Mouse (Mus musculus) lung, embryonic 16.5 days (tissue): ENCODE measurements around the gene Prss33. TPM values are rescaled to one million over a fixed set of nuclear protein-coding genes. Genes with fewer than 3 reads are reported as not detected.
"Not testable (repeated sequence)": the region's sequence is repeated elsewhere in the genome, so short reads cannot be mapped to it uniquely, and the experiment has no call there.

Experiments used
- ATAC-seq: fragments of 200-750 bp; cut with Nextera tagmentation; 2 replicates; pipeline ENCODE4 v1.8.0; 2017; ENCODE audit warnings: low read depth, mild to moderate bottlenecking, moderate library complexity
- H3K27ac ChIP-seq: fragments of 300-500 bp; sonication (generic); 2 replicates; pipeline ENCODE4 v1.5.1; 2014; ENCODE audit warnings: mild to moderate bottlenecking, control low read depth, low read length
- H3K27me3 ChIP-seq: fragments of 300-500 bp; sonication (generic); 2 replicates; pipeline ENCODE4 v1.6.1; 2014; ENCODE audit warnings: low read depth, low read length, mixed read lengths; ENCODE audit not compliant: control insufficient read depth, insufficient read depth
- H3K36me3 ChIP-seq: fragments of 300-500 bp; sonication (generic); 2 replicates; pipeline ENCODE4 v1.6.1; 2014; ENCODE audit warnings: low read length; ENCODE audit not compliant: control insufficient read depth, insufficient read depth
- H3K4me1 ChIP-seq: fragments of 300-500 bp; sonication (generic); replicated peaks from 2 replicates; pipeline ENCODE4 v1.6.1; 2014; ENCODE audit warnings: low read length, mixed read lengths; ENCODE audit not compliant: control insufficient read depth, insufficient read depth
- H3K4me2 ChIP-seq: fragments of 300-500 bp; sonication (generic); 2 replicates; pipeline ENCODE4 v1.6.1; 2014; ENCODE audit warnings: low read depth, low read length, control low read depth
- H3K4me3 ChIP-seq: fragments of 300-500 bp; sonication (generic); 2 replicates; pipeline ENCODE4 v1.5.1; 2014; ENCODE audit warnings: mild to moderate bottlenecking, low read length, control low read depth
- H3K9ac ChIP-seq: fragments of 300-500 bp; sonication (generic); 2 replicates; pipeline ENCODE4 v1.6.1; 2014; ENCODE audit warnings: low read length, control low read depth
- H3K9me3 ChIP-seq: fragments of 300-500 bp; sonication (generic); 2 replicates; pipeline ENCODE4 v1.6.1; 2016; ENCODE audit warnings: low read length; ENCODE audit not compliant: control insufficient read depth
- WGBS: fragments of 180-500 bp; shearing (Covaris S2); extraction: QIAGEN DNeasy Blood & Tissue Kit; methylation state at CpG from one replicate; pipeline ENCODE4 v1.1.7; 2014; 5-methylcytosine and 5-hydroxymethylcytosine counted together
- polyA plus RNA-seq: library from polyadenylated mRNA; unstranded; fragments of >200 nt; fragmentation: Nextera tagmentation; extraction: Ambion mirVana; gene quantifications from 2 replicates; pipeline ENCODE4 v1.2.1, GENCODE M21; 2015

The Prss33 gene
- not detected in 2 replicates for polyA plus RNA-seq

- Histone ChIP-seq H3K27ac (no peak within 1 kb of the TSS), H3K9me3 (no peaks in the 10 kb centered on the region), H3K4me2 (no peak within 1 kb of the TSS), H3K4me1 (no peaks in the 10 kb centered on the region), H3K36me3 (no peaks in the 10 kb centered on the region), H3K9ac (no peak within 1 kb of the TSS), H3K27me3 (peaks cover 8% of the 10 kb centered on the region; the same call in 1 of the 2 replicates), H3K4me3 (no peak within 1 kb of the TSS)
- no peak for ATAC-seq
- WGBS, result 66% methylated on average over 8 of the region's 8 CpGs
These were observed at the start of gene Prss33 for GRCm38 (mm10) chr17:23836006-23836575. Prss33 (minus strand) TSS chr17:23836056.

GRCm38 (mm10) chr17:23880576-23880975, 44.7 kb upstream of the Prss33 start, which contains the start of the genes Dcpp1 and Dcpp2:
Dcpp1 (plus strand) TSS chr17:23880876.
Dcpp2 (plus strand) TSS chr17:23880880.
- H3K9ac ChIP-seq, H3K36me3 ChIP-seq, H3K4me2 ChIP-seq, H3K27ac ChIP-seq, H3K27me3 ChIP-seq, H3K9me3 ChIP-seq, ATAC-seq, H3K4me1 ChIP-seq, H3K4me3 ChIP-seq: not testable (repeated sequence)
- WGBS, result 32% methylated on average over 4 of the region's 4 CpGs

DNA sequence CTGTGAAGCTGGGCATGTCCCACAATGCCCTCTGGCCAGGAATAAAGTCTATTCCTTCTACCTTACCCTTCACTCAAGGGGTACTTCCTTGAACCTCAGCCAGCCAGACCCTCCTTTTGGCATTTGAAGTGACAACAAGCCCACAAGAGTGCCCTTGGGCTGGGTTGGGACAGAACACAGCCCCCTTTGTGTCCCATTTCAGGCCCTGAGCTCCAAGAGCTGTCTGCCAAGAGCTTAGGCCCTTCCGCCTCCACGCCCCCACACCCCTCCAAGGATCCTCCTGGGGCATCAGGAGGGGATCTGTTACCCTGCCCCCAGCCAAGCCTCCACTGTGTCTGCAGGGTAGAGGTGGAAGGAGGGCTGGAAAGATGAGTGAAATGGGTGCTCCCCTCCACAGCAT, 41.3 kb upstream of the Prss33 start:
- Histone ChIP-seq H3K27me3 (no peaks in the 10 kb centered on the region), H3K4me1 (no peaks in the 10 kb centered on the region; the same call in 1 of the 2 replicates), H3K27ac (no peak overlapping the region), H3K9ac (no peak overlapping the region), H3K9me3 (no peaks in the 10 kb centered on the region), H3K4me3 (no peak overlapping the region), H3K36me3 (no peaks in the 10 kb centered on the region), H3K4me2 (no peak overlapping the region)
- WGBS, result 64% methylated on average over 2 of the region's 2 CpGs
- no peak for ATAC-seq

DNA sequence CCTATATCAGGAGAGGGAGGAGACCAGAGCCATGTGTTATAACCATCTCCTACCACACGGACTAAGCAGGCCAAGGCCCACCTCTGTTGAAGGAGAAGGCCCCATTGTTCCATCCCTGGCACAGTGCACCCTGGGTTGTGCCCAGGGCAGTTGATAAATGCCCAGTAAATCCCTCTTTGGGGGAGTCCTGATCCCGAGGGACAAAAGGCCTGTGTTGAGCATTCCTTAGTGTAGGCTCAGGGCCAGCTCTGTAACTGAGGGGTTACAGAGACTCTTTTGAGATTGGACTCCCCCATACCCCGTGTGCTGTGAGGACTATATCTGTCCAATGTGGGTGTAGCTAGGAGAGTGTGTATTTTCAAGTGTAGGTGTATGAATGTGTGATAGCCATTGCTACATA, 40.9 kb upstream of the Prss33 start:
- H3K36me3 ChIP-seq, result no peaks in the 10 kb centered on the region
- H3K27me3 ChIP-seq, result no peaks in the 10 kb centered on the region
- H3K9me3 ChIP-seq, result no peaks in the 10 kb centered on the region
- no peak overlapping the region for H3K9ac ChIP-seq
- no peak overlapping the region for H3K4me2 ChIP-seq
- H3K27ac ChIP-seq, result no peak overlapping the region
- H3K4me3 ChIP-seq, result no peak overlapping the region
- no peak for ATAC-seq
- no peaks in the 10 kb centered on the region; the same call in 1 of the 2 replicates for H3K4me1 ChIP-seq
- 39% methylated on average over 3 of the region's 3 CpGs for WGBS

DNA sequence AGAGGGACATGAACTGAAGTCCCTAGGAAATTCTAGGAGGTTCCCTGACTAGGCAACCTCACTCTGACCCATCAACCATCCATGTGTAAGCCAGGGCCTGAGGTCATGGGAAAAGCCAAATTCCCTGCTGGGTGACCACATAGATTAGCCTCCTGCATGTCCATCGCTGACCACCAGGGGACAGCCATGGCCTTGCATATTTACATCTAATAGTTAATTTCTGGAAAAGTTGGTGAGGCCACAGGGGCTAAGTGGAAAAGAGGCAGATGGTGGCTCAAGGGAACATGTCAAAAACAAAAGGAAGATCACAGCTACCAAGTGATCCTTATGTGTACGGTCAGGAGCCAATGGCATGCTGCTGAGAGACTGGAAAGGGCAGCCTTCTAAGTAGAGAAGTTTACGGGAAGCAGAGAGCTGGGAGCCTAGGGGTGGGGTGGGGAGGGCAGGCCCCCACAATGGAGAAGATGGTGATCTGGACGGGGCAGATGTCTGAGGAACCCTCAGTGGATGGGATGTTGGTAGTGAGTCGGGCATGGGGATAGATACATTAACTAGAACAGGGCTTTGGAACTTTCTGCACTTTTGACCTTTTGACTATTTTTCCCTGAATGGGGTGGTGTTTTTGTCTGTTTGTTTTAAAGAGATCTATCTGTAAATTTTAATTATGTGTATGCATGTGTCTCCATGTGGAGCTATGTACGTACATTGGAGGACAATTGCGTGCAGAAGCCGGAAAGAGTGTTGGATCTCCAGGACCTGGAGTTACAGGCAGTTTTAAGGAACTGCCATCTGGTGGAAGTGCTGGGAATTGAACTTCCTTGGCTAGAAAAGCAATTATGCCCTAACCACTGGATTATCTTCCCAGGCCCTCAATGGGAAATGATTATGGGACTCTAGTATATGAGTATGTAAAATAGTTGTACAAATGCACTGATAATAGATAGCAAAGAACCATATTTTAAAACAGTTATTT, 38.3 kb upstream of the Prss33 start:
- Histone ChIP-seq H3K4me3 (no peak overlapping the region), H3K4me2 (no peak overlapping the region), H3K36me3 (no peaks in the 10 kb centered on the region), H3K4me1 (no peaks in the 10 kb centered on the region; the same call in 1 of the 2 replicates), H3K27me3 (no peaks in the 10 kb centered on the region), H3K9me3 (no peaks in the 10 kb centered on the region), H3K9ac (no peak overlapping the region), H3K27ac (no peak overlapping the region)
- ATAC-seq, result peak; percentile 73
- WGBS, result 30% methylated on average over 8 of the region's 8 CpGs

DNA sequence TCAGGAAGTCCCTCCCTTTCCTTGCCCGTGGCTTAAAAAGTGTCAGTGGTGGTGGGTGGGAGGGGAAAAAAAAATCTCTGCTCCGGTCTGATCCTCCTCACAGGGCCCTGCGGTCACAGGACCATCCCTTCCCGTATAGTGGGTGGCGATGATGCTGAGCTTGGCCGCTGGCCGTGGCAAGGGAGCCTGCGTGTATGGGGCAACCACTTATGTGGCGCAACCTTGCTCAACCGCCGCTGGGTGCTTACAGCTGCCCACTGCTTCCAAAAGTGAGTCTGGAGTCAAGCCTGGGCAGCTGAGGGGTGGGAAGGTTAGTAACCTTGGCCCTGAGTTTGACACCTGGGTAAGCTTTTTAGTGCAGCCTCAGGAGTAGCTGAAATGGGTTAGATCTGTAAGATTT, 32.7 kb upstream of the Prss33 start:
- Histone ChIP-seq H3K9ac (no peak overlapping the region), H3K9me3 (no peaks in the 10 kb centered on the region), H3K27ac (no peak overlapping the region), H3K4me1 (no peaks in the 10 kb centered on the region), H3K36me3 (no peaks in the 10 kb centered on the region), H3K4me3 (no peak overlapping the region), H3K27me3 (no peaks in the 10 kb centered on the region), H3K4me2 (no peak overlapping the region)
- whole genome bisulfite sequencing, result 84% methylated on average over 11 of the region's 11 CpGs
- ATAC-seq, result no peak

GRCm38 (mm10) chr17:23867756-23868155, 31.9 kb upstream of the Prss33 start, which contains the start of gene Prss21:
Prss21 (plus strand) TSS chr17:23868056.
- H3K4me3 ChIP-seq, result no peak within 1 kb of the TSS
- no peaks in the 10 kb centered on the region for H3K4me1 ChIP-seq
- H3K4me2 ChIP-seq, result no peak within 1 kb of the TSS
- no peak within 1 kb of the TSS for H3K27ac ChIP-seq
- H3K27me3 ChIP-seq, result no peaks in the 10 kb centered on the region
- no peaks in the 10 kb centered on the region for H3K9me3 ChIP-seq
- H3K9ac ChIP-seq, result no peak within 1 kb of the TSS
- 86% methylated on average over 15 of the region's 15 CpGs for WGBS
- no peak for ATAC-seq
- no peaks in the 10 kb centered on the region for H3K36me3 ChIP-seq

- Histone ChIP-seq H3K36me3 (no peaks in the 10 kb centered on the region), H3K4me2 (no peak overlapping the region), H3K27me3 (no peaks in the 10 kb centered on the region), H3K4me3 (no peak overlapping the region), H3K4me1 (no peaks in the 10 kb centered on the region), H3K9me3 (no peaks in the 10 kb centered on the region), H3K27ac (no peak overlapping the region), H3K9ac (no peak overlapping the region)
- ATAC-seq, result no peak
- 75% methylated on average over 4 of the region's 4 CpGs for WGBS
These were observed 27.1 kb upstream of the Prss33 start for GRCm38 (mm10) chr17:23862926-23863325.

- H3K36me3 ChIP-seq, result no peaks in the 10 kb centered on the region
- ATAC-seq, result peak; percentile 53
- H3K9ac ChIP-seq, result no peak overlapping the region
- H3K9me3 ChIP-seq, result no peaks in the 10 kb centered on the region
- no peak overlapping the region for H3K4me2 ChIP-seq
- H3K4me3 ChIP-seq, result no peak overlapping the region
- no peak overlapping the region for H3K27ac ChIP-seq
- WGBS, result 29% methylated on average over 2 of the region's 2 CpGs
- no peaks in the 10 kb centered on the region for H3K4me1 ChIP-seq
- H3K27me3 ChIP-seq, result no peaks in the 10 kb centered on the region
These were observed 22.1 kb upstream of the Prss33 start for GRCm38 (mm10) chr17:23857913-23858312.
